Mouse (Mus musculus) C2C12 (cell line): ENCODE data around the gene Ramp2.

Source experiments
- CEBPB ChIP-seq: IDR thresholded peaks from one replicate; pipeline ENCODE4 v1.6.1; 2011; ENCODE audit warnings: low read depth, mild to moderate bottlenecking, control low read depth, moderate library complexity
- CTCF ChIP-seq: IDR thresholded peaks from one replicate; pipeline ENCODE4 v1.5.1; 2011; ENCODE audit not compliant: control insufficient read depth, insufficient read depth, insufficient read length
- FOSL1 ChIP-seq: IDR thresholded peaks from one replicate; pipeline ENCODE4 v1.8.0; 2011; ENCODE audit warnings: mild to moderate bottlenecking, low read length; ENCODE audit not compliant: poor library complexity, insufficient read depth, severe bottlenecking
- MAX ChIP-seq: IDR thresholded peaks from one replicate; pipeline ENCODE4 v1.6.1; 2011; ENCODE audit warnings: mild to moderate bottlenecking, control low read depth
- MYOG ChIP-seq: IDR thresholded peaks from one replicate; pipeline ENCODE4 v1.6.1; 2011; ENCODE audit not compliant: control insufficient read depth, insufficient read length; ENCODE audit errors: extremely low read depth
- USF1 ChIP-seq: IDR thresholded peaks from one replicate; pipeline ENCODE4 v1.6.1; 2011; ENCODE audit warnings: low read depth, mild to moderate bottlenecking, control low read depth, moderate library complexity

- TF ChIP-seq CTCF (no peak), MAX (no peak), USF1 (no peak), CEBPB (no peak), FOSL1 (no peak), MYOG (no peak)
These were observed 20.1 kb downstream of the Ramp2 start for GRCm38 (mm10) chr11:101265906-101266305.
